Mouse (Mus musculus) adrenal gland, postnatal 14 days (tissue): Measurements from ENCODE around the gene Dnajb6. TPM values are rescaled to one million over a fixed set of nuclear protein-coding genes. Genes with fewer than 3 reads are reported as not detected.
A peak's percentile ranks its signal among the peaks of the same experiment; 100 is the strongest.

Source experiments
- DNase-seq: peaks from one replicate; pipeline ENCODE4 v3.0.0; 2021; ENCODE audit warnings: mixed read lengths
- total RNA-seq: library from RNA; stranded (reverse); gene quantifications from 2 replicates; pipeline ENCODE4 v1.2.3, GENCODE M21; 2021

The Dnajb6 gene
- total RNA-seq, 1 experiment from 2014 or later: 133 TPM

DNA sequence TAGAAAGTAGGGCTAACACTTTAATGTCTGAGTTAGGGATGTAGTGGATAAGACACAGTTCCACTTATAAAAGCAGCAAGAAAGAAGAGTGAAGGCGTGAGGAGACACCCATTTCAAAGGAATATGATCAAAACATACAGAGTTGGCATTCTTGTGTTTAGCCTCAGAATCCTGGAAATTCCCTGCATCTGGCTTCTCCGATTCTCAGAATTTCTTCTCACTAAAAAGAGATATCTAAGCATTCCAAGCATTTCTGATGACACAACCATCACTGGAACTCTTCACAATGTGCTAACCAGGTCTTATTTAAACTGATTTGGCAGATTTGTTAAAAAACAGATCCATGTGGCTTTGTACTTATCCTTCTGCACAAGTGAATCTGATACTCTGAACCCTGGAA is 112.6 kb downstream of the Dnajb6 start:
- DNase-seq: no peak

DNA sequence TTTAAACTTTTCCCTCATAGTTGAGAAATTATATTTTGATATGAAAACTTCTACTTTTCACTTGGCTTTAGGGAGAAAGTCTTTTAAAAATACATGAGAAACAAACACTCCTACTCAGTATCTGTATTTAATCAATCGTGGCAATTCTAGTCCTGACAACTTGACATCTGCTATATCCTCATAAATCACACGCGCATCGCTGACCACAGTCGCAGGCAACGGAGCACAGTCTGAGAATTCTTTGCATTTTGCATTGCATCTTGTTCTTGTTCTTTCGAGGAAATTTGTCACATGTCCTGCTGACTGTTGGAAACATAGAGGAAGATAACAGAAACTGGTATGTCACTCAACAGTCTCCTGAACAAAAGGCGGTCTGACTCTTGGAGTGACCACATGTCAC is 116.9 kb downstream of the Dnajb6 start:
- no peak for DNase-seq

DNA sequence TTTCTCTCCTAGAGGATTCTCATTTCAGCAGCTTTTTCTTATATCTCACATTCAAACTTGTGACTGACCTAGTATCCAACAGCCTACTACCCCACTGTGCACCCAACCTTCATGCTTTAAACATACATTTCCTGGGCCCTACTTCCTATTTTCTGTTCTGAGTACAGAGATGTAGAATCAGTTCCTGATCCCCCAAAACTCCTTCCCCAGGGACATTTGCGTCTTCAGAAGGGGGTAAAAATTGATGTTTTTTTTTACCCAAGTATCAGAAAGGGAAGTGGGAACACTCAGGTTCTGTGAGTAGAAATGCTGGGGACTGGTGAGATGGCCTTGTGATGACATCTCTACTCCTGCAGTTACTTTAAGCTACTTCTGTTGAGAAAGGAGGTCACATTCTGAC is 117.5 kb downstream of the Dnajb6 start:
- DNase-seq: no peak

DNA sequence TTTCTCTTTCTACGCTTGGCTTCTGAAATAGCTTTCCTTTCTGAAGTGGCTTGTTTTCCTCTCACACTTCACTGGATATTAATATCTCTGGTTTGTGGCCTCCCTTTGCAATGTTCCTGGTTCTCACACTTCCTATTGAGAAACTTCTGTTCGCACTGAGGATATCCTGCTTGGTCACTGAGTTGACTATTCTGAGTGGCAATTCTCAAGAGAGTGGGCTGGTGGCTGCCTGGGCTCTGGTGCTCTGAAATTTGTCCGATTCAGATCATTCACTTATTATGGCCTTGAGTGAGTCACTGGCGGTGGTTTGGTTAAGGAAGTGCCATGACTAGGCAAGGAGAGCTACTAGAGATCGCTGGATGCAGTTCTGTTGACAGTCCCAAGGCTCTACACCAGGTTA is 118.9 kb downstream of the Dnajb6 start:
- peak; percentile 19 for DNase-seq

DNA sequence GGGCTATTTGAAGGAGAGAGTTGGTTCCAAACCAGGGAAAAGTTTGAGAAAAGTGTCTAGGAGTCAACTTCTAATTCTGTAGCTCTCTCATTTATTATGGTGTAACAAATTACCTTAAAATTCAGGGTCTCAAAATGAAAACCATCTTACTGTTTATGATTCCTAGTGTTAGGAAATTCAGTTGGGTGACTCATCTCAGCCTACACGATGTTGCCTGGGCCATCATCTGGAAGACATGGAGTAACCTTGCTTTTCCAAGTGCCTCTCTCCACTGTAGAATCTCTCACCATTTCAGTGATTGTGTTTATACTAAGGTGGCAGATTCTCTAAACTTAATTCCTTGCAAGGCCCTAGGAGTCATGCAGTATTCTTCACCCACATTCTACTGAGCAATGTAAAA is 119.5 kb downstream of the Dnajb6 start:
- no peak for DNase-seq

DNA sequence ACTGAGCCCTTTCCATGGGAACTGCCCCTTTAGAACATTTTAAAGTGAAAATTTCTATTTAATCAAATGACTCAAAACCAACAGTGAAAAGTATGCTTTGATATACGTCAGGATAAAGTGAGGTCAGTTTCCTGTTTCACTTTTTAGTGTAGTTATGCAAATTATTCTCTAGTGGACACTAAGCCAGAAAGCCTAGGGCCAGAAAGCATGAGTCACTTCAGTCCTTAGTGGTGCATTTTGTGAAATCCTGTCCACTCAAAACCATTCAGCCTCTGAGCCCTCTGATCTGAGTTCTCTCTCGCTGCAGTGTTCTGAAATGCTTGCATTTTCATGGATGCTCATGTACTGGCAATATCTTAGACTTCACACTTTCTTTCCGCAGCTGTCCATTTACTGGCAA is 126.0 kb downstream of the Dnajb6 start:
- DNase-seq: no peak

DNA sequence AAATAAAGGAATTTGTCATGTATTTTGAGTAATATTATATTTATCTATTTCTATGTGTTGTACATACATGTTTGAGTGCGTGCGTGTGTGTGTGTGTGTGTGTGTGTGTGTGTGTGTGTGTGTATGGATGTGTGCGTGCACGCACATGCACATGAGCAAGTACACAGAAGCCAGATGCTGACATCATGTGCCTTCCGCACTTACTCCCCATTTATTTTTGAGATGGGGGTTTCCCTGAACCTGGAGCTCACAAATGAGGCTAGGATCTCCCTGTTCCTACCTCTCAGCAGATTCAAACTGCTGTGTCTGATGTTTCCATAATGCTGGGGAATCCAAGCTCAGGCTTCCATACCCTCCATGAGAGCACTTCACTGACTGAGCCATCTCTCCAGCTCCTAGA is 126.9 kb downstream of the Dnajb6 start:
- DNase-seq: no peak

DNA sequence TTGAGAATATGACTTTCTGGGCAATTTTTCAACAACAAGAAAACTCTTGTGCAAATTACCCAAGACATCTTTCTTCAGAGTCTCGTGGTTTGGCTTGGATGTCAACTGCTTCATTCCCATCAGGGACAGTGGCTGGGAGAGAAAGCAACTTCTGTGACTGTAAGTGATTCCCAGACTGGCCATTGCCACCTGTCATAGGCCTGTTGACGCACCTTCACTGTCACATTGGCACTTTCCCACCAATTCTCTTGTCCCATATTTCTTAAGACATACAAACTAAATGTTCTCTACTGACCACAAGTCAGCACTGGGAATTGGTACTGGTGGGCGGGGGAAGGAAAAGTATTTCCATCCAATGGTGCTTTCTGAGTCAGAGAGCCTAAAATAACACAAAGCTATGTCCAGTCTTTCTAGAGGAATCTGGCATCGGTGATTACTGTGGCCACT is 128.8 kb downstream of the Dnajb6 start:
- DNase-seq: peak; percentile 18

DNA sequence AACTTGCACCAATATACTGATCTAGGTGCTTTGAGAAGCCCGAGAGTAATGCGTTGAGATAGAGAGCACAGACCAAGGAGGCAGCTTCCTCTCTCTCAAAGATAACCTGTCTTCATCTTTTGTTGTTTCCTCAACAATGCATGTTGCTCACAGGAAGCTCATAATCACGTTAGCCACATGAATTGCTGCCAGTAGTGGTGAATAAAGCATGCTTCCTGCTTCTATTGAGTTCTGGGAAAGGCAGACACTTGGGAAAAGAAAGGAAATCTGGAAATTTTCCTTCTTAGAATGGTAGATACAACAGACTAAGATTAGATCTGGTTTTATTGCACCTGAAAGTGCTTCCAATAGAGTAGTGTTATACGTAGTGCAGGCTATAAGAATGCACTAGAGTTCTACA is 129.5 kb downstream of the Dnajb6 start:
- no peak for DNase-seq

Other genes with a start within 250 kb of the Dnajb6 start
- gene Ube3c, start 166.4 kb upstream of the Dnajb6 start, total RNA-seq: 48.1 and 50.0 TPM in 2 replicates
- gene Gm5129, start 248 bp downstream of the Dnajb6 start, total RNA-seq: not detected in 2 replicates